Mouse (Mus musculus): ENCODE results near the gene Them7.

- TF ChIP-seq CTCF (IDR thresholded peaks at IDR 0.05; ENCODE audit: low read depth, low read length) (no peak), POLR2A (IDR thresholded peaks at IDR 0.05; ENCODE audit: extremely low read depth, insufficient read depth, low read length) (no peak)
Measured at GRCm38 (mm10) chr2:105237424-105237823, 13.3 kb downstream of the Them7 start.

Measured in liver, adult 2 months (tissue).